ENCODE assay signal across 14 mouse cellular contexts in genomic region chr17:36225231-36225824, GRCm38 (mm10). TPM values are rescaled to one million over a fixed set of nuclear protein-coding genes. Genes with fewer than 3 reads are reported as not detected.
DNase-seq lines count a peak whose midpoint lies in the region; ATAC-seq and TF ChIP-seq lines count a peak whose summit lies in the region.
"Had no signal": no experiment of that assay in that cellular context is flagged by ENCODE, and none has a peak within 500 bp of the region (broad histone marks: within the 10 kb centered on the region; RNA-seq: fewer than 3 reads in every experiment).

No protein-coding gene starts in this region.

- peak overlapping the region; percentile 56 for H3K4me2 ChIP-seq in heart, embryonic 12.5 days
- peak overlapping the region; percentile 9; the same call in 1 of the 2 replicates for H3K4me2 ChIP-seq in neural tube, embryonic 12.5 days (replicated peaks)
- H3K4me2 ChIP-seq in heart, embryonic 15.5 days: peak overlapping the region; percentile 38
- no peak overlapping the region for H3K4me2 ChIP-seq in midbrain, postnatal 0 days (ENCODE audit: low read depth, low read length, poor library complexity, severe bottlenecking)

- ATAC-seq in heart, embryonic 12.5 days (ENCODE audit: insufficient number of reproducible peaks, low FRiP score): peak; percentile 36; the same call in 1 of the 2 replicates
- no peak for ATAC-seq in neural tube, embryonic 12.5 days (ENCODE audit: low FRiP score, low read depth)
- ATAC-seq in heart, embryonic 15.5 days (replicated peaks; ENCODE audit: insufficient number of reproducible peaks, insufficient read depth, low FRiP score, low read depth): peak; percentile 43; the same call in 1 of the 2 replicates
- 0 out of 2 replicates have a peak, but pooled peaks have one; percentile 20 for ATAC-seq in midbrain, postnatal 0 days (ENCODE audit: low FRiP score)

- TF ChIP-seq CTCF in midbrain, postnatal 0 days (IDR thresholded peaks at IDR 0.05): no peak

- DNase-seq in heart, adult 9 months (ENCODE audit: low spot score in 2 of 2): no peak
- DNase-seq in neural tube, embryonic 10.5 days (ENCODE audit: extremely low spot score, low spot score): no peak
- peak; percentile 17 for DNase-seq in midbrain, postnatal 0 days (ENCODE audit: low spot score)
- DNase-seq in spleen, postnatal 14 days (ENCODE audit: low spot score in 2 of 2): no peak
- DNase-seq in layer of hippocampus, postnatal 25 days (ENCODE audit: extremely low spot score in 1 of 2, low spot score in 1 of 2): no peak
- DNase-seq: right cerebral cortex, adult 18-20 months had no signal

- peaks cover 60% of the 10 kb centered on the region for H3K27me3 ChIP-seq in heart, embryonic 12.5 days (replicated peaks)
- peaks cover 54% of the 10 kb centered on the region for H3K27me3 ChIP-seq in neural tube, embryonic 12.5 days (replicated peaks)
- peaks cover 47% of the 10 kb centered on the region for H3K27me3 ChIP-seq in heart, embryonic 15.5 days
- peaks cover 27% of the 10 kb centered on the region for H3K27me3 ChIP-seq in midbrain, postnatal 0 days (ENCODE audit: insufficient read depth, low read length)

- 8% methylated on average over 9 of the region's 9 CpGs for WGBS in heart, embryonic 12.5 days
- 7% methylated on average over 9 of the region's 9 CpGs for WGBS in neural tube, embryonic 12.5 days
- 7% methylated on average over 9 of the region's 9 CpGs for WGBS in heart, embryonic 15.5 days
- 7% methylated on average over 9 of the region's 9 CpGs for WGBS in midbrain, postnatal 0 days

- no peak overlapping the region for H3K9ac ChIP-seq in heart, embryonic 12.5 days
- H3K9ac ChIP-seq in neural tube, embryonic 12.5 days: no peak overlapping the region
- H3K9ac ChIP-seq in heart, embryonic 15.5 days: 0 out of 2 replicates have a peak overlapping the region, but pooled peaks have one; percentile 25
- H3K9ac ChIP-seq in midbrain, postnatal 0 days (replicated peaks; ENCODE audit: low read length, poor library complexity, severe bottlenecking): no peak overlapping the region

- peaks cover 10% of the 10 kb centered on the region for H3K4me1 ChIP-seq in heart, embryonic 12.5 days (replicated peaks)
- H3K4me1 ChIP-seq in neural tube, embryonic 12.5 days: no peaks in the 10 kb centered on the region
- peaks cover 5% of the 10 kb centered on the region; the same call in 1 of the 2 replicates for H3K4me1 ChIP-seq in heart, embryonic 15.5 days (replicated peaks)
- no peaks in the 10 kb centered on the region for H3K4me1 ChIP-seq in midbrain, postnatal 0 days (ENCODE audit: insufficient read depth, low read length)

- H3K27ac ChIP-seq in heart, embryonic 12.5 days (ENCODE audit: poor library complexity, severe bottlenecking): no peak overlapping the region
- H3K27ac ChIP-seq in neural tube, embryonic 12.5 days: no peak overlapping the region
- H3K27ac ChIP-seq in heart, embryonic 15.5 days: no peak overlapping the region
- H3K27ac ChIP-seq in midbrain, postnatal 0 days (ENCODE audit: low read depth, low read length): no peak overlapping the region

- H3K4me3 ChIP-seq in heart, embryonic 12.5 days: peak overlapping the region; percentile 18; the same call in 1 of the 2 replicates
- H3K4me3 ChIP-seq in neural tube, embryonic 12.5 days: no peak overlapping the region
- H3K4me3 ChIP-seq in heart, embryonic 15.5 days: peak overlapping the region; percentile 6; the same call in 1 of the 2 replicates
- no peak overlapping the region for H3K4me3 ChIP-seq in midbrain, postnatal 0 days (ENCODE audit: low read depth, low read length)

- H3K36me3 ChIP-seq in heart, embryonic 12.5 days: no peaks in the 10 kb centered on the region
- no peaks in the 10 kb centered on the region for H3K36me3 ChIP-seq in neural tube, embryonic 12.5 days
- H3K36me3 ChIP-seq in heart, embryonic 15.5 days: no peaks in the 10 kb centered on the region
- no peaks in the 10 kb centered on the region for H3K36me3 ChIP-seq in midbrain, postnatal 0 days (ENCODE audit: insufficient read depth, low read length)

- H3K9me3 ChIP-seq in heart, embryonic 12.5 days (replicated peaks): no peaks in the 10 kb centered on the region
- no peaks in the 10 kb centered on the region for H3K9me3 ChIP-seq in neural tube, embryonic 12.5 days
- H3K9me3 ChIP-seq in heart, embryonic 15.5 days (replicated peaks): no peaks in the 10 kb centered on the region
- no peaks in the 10 kb centered on the region for H3K9me3 ChIP-seq in midbrain, postnatal 0 days (ENCODE audit: low read length)

RNA-seq across cellular contexts. Expression of gene Rpp21, which starts 32.5 kb away (rescaled TPM):
- polyA plus RNA-seq in heart, embryonic 12.5 days (2016; fragmentation: Nextera tagmentation; extraction: Ambion mirVana): 84.4 and 87.9 TPM in 2 replicates
- 84.2 and 94.0 TPM in 2 replicates for polyA plus RNA-seq in neural tube, embryonic 12.5 days (2016; fragmentation: Nextera tagmentation; extraction: Ambion mirVana)
- polyA plus RNA-seq in heart, embryonic 15.5 days (2015; fragmentation: Nextera tagmentation; extraction: Ambion mirVana): 78.8 and 83.7 TPM in 2 replicates
- total RNA-seq in midbrain, postnatal 0 days (2014; rRNA removed): 47.7 and 48.5 TPM in 2 replicates
- polyA plus RNA-seq in midbrain, postnatal 0 days (2015; fragmentation: Nextera tagmentation; extraction: Ambion mirVana): 169 and 187 TPM in 2 replicates
- 10 to 100 TPM; 41.6 to 50.0 TPM for total RNA-seq in layer of hippocampus, postnatal 25 days (2021)

RNA-seq across cellular contexts. Expression of gene H2-T3, which starts 35.2 kb away (rescaled TPM):
- polyA plus RNA-seq in heart, embryonic 12.5 days (2016; fragmentation: Nextera tagmentation; extraction: Ambion mirVana): not detected in 2 replicates
- polyA plus RNA-seq in neural tube, embryonic 12.5 days (2016; fragmentation: Nextera tagmentation; extraction: Ambion mirVana): not detected in 2 replicates
- polyA plus RNA-seq in heart, embryonic 15.5 days (2015; fragmentation: Nextera tagmentation; extraction: Ambion mirVana): 0.36 TPM in 1 of 2 replicates, not detected in the other
- total RNA-seq in midbrain, postnatal 0 days (2014; rRNA removed): not detected in 2 replicates
- not detected in 2 replicates for polyA plus RNA-seq in midbrain, postnatal 0 days (2015; fragmentation: Nextera tagmentation; extraction: Ambion mirVana)
- not detected for total RNA-seq in layer of hippocampus, postnatal 25 days (2021)
- total RNA-seq: layer of hippocampus, adult 18-20 months; monocyte, adult 5-6 weeks had no signal
- polyA plus RNA-seq: limb, embryonic 14.5 days; testis, adult 2 months had no signal

RNA-seq across cellular contexts. Expression of gene Trim39, which starts 46.7 kb away (rescaled TPM):
- polyA plus RNA-seq in heart, embryonic 12.5 days (2016; fragmentation: Nextera tagmentation; extraction: Ambion mirVana): 10.2 and 10.6 TPM in 2 replicates
- 25.4 and 27.5 TPM in 2 replicates for polyA plus RNA-seq in neural tube, embryonic 12.5 days (2016; fragmentation: Nextera tagmentation; extraction: Ambion mirVana)
- 9.1 and 11.1 TPM in 2 replicates for polyA plus RNA-seq in heart, embryonic 15.5 days (2015; fragmentation: Nextera tagmentation; extraction: Ambion mirVana)
- 23.5 and 29.6 TPM in 2 replicates for total RNA-seq in midbrain, postnatal 0 days (2014; rRNA removed)
- polyA plus RNA-seq in midbrain, postnatal 0 days (2015; fragmentation: Nextera tagmentation; extraction: Ambion mirVana): 12.5 and 14.3 TPM in 2 replicates
- total RNA-seq in layer of hippocampus, postnatal 25 days (2021): 10 to 100 TPM; 17.6 to 22.0 TPM

RNA-seq across cellular contexts. Expression of gene Gm8909, which starts 57.0 kb away (rescaled TPM):
- 0.18 TPM in 1 of 2 replicates, not detected in the other for polyA plus RNA-seq in heart, embryonic 12.5 days (2016; fragmentation: Nextera tagmentation; extraction: Ambion mirVana)
- polyA plus RNA-seq in neural tube, embryonic 12.5 days (2016; fragmentation: Nextera tagmentation; extraction: Ambion mirVana): 0.25 TPM in 1 of 2 replicates, not detected in the other
- 0.84 and 1.8 TPM in 2 replicates for polyA plus RNA-seq in heart, embryonic 15.5 days (2015; fragmentation: Nextera tagmentation; extraction: Ambion mirVana)
- total RNA-seq in midbrain, postnatal 0 days (2014; rRNA removed): not detected in 2 replicates
- polyA plus RNA-seq in midbrain, postnatal 0 days (2015; fragmentation: Nextera tagmentation; extraction: Ambion mirVana): not detected in 2 replicates
- total RNA-seq in layer of hippocampus, postnatal 25 days (2021): not detected
- total RNA-seq: layer of hippocampus, adult 18-20 months had no signal
- polyA plus RNA-seq: intestine, embryonic 14.5 days; limb, embryonic 14.5 days had no signal

Comparison
In these comparisons a context has a peak if more than half of its experiments do, and no peak if none do; other contexts are left out.
1. H3K4me3 ChIP-seq: peak in heart, embryonic 12.5 days (single experiment) and heart, embryonic 15.5 days (single experiment); none in neural tube, embryonic 12.5 days (single experiment) and midbrain, postnatal 0 days (single experiment).